Mouse (Mus musculus) left cerebral cortex, postnatal 36 days (tissue): ENCODE measurements around the gene Cdkl2. TPM values are rescaled to one million over a fixed set of nuclear protein-coding genes. Genes with fewer than 3 reads are reported as not detected.

Source experiments
- DNase-seq, 2 experiments: peaks; one replicate each; pipeline ENCODE4 v3.0.0; 2021 to 2022; ENCODE audit warnings: low spot score in 2 of 2, mixed read lengths in 1 of 2
- intact Hi-C: fragments of 180-260 bp; cut with DNase I; formaldehyde crosslinking; loops from one replicate; pipeline ENCODE4 v1.15.1; 2025
- total RNA-seq, 2 experiments: library from RNA; stranded (reverse); gene quantifications; 2 replicates each; pipeline ENCODE4 v1.2.3; 2021

The Cdkl2 gene
- 10 to 100 TPM; 32.7 to 36.5 TPM for total RNA-seq

DNA sequence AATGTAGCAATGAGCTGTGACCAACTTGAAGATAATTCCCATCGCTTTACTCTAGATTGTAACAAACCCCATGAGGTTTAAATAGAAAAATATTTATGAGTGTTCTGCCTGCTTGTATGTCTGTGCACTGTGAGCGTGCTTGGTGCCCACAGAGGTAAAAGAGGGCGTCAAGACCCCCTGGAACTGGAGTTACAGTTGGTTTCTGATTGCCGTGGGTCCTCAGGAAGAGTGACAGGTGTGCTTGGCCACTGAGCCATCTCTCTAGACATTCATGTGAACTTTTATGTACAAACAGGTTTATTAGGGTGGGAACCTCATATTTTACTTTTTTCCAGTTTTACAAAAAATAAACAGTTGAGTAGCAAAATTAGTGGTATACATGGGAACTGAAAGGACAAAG is at the start of gene Cdkl2:
TSS of gene Cdkl2 (minus strand) at position 101 of the 400 bp plus-strand sequence.
- DNase-seq: no peak
- intact Hi-C loops: loop anchor here (2.0 kb wide), 1 partner anchor 39 kb away; the partner anchor contains the start of gene G3bp2

DNA sequence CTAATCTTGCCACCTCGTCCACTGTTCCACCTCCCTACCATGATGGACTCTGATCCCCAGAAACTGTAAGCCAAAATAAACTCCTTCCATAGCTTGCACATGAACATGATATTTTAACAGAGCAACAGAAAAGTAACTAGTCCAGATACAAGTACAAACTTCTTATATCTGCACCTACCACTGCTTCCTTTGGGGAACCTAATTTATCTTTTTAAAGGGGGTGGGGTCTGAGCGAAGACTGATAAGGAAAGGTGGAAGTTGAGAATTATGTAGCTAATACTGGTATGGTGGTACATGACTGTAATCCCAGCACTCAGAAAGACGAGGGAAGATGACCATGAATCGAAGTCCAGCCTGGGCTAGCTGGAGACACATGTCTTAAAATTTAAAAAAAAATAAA is 43.8 kb upstream of the Cdkl2 start:
- intact Hi-C loops: no loop called here
- DNase-seq: no peak

DNA sequence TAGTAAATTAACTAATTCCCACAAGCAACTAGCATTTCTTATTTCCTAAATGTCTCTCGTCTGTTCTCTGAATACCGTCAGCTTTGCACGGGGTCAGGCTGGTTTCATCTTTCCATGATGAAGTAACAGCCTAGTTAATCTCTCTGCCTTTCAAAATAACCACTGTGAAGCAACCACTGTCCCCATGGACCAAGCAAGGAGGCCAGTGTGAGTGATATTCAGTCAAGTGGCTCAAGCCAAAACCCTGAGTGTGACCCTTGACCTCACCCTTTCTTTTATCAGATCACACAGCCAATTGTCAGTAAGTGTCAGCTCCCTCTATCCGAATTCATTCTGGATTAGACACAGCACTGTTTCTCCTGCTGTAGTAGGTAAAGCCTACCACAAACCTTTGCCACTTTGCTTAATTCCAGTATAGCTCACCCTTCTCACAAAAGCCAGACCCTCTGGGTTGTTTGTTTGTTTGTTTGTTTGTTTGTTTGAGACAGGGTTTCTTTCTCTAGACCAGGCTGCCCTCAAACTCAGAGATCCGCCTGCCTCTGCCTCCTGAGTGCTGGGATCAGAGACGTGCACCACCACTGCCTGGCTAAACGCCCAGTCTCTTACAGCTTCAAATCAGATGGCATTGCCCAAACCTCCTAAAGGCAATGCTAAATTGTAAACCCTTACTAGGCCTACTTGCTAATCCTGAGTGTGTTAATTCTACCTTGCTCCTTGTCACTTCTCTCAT is 42.3 kb upstream of the Cdkl2 start:
- DNase-seq: no peak
- intact Hi-C loops: no loop called here

DNA sequence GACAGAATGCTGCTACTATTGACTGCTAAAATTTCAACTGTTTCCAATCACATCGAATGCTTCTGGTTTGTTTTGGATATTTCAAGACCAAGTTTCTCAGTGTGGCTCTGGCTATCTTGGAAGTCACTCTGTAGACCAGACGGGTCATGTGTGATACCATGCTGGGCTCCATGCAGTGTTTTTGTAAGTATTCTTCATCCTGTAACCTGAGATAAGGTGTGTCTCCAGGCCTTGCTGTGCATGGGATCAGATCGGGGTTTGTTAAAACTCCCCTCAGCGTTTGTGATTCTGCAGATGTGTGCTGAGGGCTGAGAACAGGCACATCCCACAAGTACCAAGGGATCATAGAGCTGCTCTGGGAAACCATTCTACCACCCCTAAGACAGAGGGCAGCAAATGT is 41.6 kb upstream of the Cdkl2 start:
- DNase-seq: no peak
- intact Hi-C loops: no loop called here

DNA sequence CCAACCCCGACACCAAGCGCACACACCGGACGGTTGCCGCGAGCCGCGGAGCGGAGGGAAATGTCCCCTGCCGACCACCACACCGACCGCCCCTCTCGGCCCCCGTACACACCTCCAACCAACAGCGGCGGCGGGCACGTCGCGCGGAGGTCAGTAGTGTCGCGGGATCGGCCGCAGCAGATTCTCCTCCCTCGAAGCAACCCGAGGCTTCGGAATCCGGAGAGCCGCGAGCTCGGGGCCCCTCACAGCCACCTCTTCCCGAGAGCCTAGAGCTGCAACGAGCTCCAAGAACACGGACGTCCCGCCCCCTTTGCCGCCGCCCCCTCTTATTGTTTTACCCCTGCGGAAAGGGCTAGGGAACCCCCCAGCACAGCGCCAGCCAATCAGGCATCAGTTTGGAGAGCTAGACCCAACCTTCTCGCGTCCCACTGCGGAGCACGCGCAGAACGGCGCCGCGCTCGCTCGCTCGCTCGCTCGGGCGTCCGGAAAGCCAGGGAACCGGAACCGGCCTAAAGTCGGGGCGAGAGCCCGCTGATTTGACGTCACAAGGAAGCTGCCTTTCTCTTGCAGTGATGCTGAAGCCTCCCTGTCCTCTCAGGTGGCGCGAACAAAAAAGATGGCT is 39.8 kb upstream of the Cdkl2 start, which contains the start of gene G3bp2:
TSS of gene G3bp2 (minus strand) at position 303 of the 622 bp plus-strand sequence.
- intact Hi-C loops: loop anchor here (1.0 to 2.0 kb wide), 3 partner anchors 41 to 120 kb away; partner anchors contain the start of genes Cdkl2, Rchy1 and Uso1
- peak; percentile 96 to 97 for DNase-seq

DNA sequence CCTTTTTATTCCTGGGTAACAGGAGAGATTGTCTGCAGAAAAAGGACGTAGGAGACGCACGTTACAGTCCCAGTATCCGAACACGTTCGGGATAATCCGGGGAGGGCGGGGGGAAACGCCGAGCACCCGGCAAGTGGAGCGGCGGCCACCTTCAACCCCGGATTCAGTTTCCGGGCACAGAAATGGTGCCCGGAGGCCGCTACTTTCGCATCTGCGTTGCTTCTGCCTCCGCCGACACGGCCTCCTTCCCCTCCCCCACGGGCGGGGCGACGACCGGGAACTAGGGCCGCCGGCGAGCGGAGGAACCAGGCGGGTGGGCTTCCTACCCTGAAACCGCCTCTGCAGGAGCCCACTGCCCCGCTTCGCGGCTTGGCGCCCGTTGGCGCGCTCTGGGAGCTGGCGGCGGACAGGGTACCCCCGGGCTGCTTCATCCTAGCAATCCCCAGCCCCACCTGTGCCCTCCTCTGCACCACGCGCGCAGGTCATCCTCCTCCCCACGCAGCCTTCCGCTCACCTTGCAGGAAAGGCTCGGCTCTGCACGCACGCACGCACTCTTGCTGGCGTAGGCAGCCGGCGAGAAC is 39.2 kb upstream of the Cdkl2 start:
- no peak for DNase-seq
- intact Hi-C loops: loop anchor here (1.0 to 2.0 kb wide), 3 partner anchors 40 to 120 kb away; partner anchors contain the start of genes Cdkl2, Rchy1 and Uso1

DNA sequence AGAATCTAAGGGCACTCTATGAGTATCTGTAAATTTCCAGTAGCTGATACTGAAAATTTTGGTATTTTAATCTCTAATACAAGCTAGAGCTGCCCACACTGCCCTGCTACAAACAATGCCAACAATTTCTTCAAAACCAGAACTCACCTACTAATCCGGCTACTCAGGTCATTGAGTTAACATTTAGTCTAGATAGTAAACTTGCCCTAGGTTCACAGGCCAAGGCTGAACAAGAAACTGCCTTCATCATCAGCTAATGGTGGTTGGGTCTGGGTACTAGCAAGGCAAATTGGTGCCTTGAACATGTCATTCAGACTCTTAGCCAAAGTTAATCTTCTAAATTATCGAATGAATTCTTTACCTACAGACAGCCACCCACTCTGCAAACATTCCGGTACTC is 37.6 kb upstream of the Cdkl2 start:
- DNase-seq: no peak
- intact Hi-C loops: no loop called here

DNA sequence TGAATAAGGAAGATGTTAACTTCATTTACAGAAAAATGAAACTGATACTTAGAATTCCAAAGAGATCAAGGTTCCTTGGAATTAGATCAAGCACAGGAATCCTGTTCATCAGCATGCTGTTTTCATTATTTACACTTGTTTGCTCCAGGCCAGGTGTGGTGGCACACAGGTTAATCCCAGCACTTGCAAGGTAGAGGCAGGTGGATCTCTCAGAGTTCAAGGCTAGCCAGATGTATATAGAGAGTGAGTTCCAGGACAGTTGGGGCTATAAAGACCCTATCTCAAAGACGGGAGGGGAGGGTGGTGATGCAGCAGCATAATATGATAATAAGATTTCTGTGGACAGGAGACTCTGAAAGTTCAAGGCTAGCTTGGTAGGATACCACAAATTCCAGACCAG is 36.7 kb upstream of the Cdkl2 start:
- intact Hi-C loops: no loop called here

DNA sequence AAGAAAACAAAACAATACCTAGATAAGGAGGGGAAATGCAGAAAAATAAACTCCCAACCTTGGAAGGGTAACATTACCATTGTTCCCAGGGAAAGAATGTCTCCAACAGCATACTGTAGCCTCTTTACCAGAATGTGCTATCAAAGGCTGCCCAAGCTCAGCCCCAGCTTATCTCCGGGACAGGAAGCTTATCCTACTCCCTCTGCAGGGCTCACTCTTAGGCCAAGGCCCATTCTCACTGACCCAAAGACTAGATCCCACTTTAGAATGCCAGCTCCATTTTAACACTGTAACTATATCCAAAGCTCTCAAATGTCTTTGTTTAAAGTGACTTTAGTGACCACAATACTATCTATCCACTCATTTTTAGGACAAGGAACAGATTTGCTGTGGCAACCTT is 35.6 kb upstream of the Cdkl2 start:
- no peak for DNase-seq
- intact Hi-C loops: no loop called here

More for the DNA sequence above, 36.7 kb upstream of the Cdkl2 start:
- DNase-seq: no peak

DNA sequence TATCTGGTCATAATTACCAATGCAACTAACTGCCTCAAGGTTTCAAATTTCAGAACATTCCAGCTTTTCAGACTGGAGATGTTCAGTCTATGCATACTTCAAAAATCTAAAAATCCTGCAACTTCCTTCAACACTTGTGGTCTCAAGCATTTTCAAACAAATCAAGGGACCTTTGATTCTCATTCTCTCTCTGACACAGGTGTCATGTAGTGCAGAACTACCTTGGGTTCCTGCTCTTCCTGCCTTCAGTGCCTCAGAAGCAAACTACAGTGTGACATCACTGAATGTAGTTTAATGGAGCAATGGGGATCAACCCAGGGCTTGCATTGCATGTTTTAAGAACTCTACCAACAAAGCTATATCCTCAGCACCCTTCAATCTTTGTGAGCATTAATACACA is 35.1 kb upstream of the Cdkl2 start:
- DNase-seq: no peak
- intact Hi-C loops: no loop called here

DNA sequence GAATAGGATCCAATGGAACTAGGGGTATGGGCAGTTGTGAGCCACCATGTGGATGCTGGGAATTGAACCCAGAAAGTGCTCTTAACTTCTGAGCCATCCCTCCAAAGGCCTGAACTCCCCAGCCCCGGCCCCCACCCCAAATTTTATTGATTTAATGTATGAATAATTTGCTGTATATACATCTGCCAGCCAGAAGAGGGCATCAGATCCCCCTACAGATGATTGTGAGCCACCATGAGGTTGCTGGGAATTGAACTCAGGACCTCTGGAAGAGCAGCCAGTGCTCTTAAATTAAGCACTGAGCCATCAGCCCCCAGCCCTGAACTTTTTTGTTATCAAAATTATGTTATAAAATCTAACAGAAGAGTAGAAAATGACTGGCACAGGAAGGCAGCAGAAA is 32.6 kb upstream of the Cdkl2 start:
- intact Hi-C loops: no loop called here
- DNase-seq: no peak

DNA sequence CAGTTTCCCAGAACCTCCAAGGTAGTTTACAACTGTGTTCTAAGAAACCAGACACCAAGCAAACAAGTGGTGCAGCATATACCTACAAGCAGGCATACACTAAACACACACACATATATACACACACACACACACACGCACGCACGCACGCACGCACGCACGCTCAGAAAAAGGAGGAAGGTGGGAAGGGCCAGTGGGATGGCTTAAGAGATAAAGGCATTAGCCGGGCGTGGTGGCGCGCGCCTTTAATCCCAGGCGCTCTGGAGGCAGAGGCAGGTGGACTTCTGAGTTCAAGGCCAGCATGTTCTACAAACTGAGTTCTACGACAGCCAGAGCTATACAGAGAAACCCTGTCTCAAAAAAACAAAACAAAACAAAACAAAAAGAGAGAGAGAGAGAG is 30.4 kb upstream of the Cdkl2 start:
- intact Hi-C loops: no loop called here

DNA sequence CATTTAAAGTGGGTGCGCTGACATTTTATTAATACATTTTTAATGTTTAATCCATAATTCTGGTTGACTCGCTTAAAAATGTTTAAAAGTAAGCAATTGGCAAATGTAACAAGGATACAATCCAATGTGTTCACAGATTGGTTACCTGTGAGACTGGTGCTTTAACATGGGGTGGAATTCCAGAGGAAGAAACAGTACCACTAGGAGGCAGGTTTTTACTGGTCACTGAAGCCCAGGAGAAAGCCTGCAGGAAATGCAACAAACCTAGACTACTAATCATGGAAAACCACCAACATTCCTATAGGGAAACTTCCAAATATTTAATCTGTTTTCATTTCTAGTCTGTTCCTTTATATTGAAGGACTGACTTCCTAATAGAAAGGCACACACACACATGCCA is 19.5 kb upstream of the Cdkl2 start:
- DNase-seq: no peak
- intact Hi-C loops: no loop called here

More for the DNA sequence above, 30.4 kb upstream of the Cdkl2 start:
- DNase-seq: no peak

DNA sequence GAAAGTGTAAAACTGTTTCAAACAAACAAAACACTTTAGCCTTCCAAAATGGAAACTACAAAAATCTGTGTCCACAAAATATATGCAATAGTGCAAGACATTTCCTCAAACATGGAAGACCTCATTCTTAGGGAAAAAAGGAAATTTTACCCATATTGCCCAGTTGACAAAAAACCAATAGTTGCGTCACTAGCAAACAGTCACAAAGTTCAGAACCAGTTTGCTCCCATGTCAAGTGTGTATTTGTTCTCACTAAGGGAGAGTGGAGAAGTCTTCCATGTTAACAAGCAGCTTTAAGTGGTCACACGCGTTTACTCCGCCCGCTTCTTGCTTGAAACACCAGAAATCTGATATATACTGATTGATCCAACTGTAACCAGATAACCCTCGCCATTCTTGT is 9.2 kb upstream of the Cdkl2 start:
- no peak for DNase-seq
- intact Hi-C loops: no loop called here

DNA sequence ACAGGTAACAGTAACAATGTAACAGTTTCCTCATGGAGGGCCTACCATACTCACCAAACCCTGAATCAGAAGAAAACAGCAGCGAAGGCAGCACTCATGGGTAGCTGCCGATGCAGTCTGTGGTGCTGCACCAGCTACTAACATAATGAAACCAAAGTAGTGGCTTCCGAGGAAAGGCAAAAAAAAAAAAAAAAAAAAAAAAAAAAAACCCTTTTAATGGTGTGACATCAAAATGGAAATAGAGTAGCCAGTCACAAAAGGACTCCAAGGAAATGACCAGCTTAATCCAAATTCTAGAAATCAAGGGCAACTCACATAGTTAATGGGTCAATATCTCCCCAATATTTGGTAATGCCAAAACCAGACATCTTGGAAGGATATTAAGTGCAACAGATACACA is 6.7 kb upstream of the Cdkl2 start:
- DNase-seq: no peak
- intact Hi-C loops: loop anchor here (1.0 kb wide), 1 partner anchor 9 kb away; no protein-coding TSS in a partner anchor

DNA sequence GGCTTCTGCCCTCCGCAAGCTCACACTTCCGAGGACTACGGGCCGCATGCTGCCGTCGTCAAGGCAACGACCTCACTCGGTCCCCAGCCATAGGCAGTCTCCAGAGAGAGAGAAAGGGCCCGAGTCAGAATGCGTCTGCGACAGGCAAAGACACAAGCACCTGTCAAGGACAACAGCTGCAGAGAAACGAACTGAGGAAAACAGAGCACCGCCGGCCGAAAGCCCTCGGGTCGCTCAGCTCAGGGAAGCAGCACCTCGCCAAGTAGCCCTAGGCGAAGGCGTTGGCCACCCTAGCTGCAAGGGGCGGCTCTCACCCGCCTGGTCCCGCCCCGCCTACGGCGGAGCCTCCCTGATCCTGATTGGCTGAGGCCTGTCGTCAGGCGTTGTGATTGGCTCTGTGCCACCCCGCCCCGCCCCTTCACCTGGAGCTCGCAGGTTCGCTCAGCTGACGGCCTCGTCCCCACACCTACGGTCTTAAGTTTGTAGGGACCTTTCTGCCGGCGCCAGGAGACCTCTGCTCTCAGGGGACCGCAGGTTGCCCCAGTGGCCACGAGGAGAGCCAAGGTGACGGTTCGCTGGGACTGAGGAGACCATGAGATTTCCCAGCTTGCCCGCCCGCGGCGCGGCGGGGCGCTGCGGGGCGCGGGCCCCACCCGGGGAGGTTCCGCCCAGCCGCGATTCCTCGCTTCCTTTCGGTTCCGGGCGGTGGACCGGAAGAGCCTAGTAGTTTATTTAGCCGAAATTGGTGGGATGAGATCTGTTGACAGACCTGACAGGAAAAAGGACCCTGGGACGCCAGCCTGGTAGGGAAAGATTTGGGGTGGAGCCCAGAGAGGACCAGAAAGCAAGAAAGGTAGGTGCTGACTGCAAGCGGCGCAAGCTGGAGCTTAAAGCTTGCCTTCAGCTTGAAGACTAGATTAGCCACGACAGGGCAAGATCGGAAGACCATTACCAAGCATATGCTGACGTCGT is 1.0 kb downstream of the Cdkl2 start:
- DNase-seq: peak; percentile 97 to 98
- intact Hi-C loops: loop anchor here (2.0 kb wide), 1 partner anchor 40 kb away; the partner anchor contains the start of gene G3bp2

DNA sequence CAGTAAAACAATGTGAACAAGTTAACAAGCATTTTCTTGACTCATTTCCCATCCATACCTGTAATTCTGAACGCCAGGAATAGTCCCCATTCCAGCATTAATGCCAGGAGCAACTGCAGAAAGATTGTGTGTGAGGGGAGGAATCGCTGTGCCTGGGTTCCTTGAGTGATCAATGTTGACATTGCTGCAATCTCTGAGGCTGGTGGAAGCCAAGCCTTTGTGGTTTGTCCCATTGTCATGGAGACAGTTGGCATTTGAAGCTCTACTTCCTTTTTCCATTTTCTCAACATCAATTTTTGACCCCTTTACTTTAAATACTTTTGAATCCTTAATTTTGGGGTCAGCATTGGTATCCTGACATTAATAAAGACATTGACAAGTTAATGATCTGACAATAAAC is 23.7 kb downstream of the Cdkl2 start:
- intact Hi-C loops: no loop called here
- DNase-seq: no peak

DNA sequence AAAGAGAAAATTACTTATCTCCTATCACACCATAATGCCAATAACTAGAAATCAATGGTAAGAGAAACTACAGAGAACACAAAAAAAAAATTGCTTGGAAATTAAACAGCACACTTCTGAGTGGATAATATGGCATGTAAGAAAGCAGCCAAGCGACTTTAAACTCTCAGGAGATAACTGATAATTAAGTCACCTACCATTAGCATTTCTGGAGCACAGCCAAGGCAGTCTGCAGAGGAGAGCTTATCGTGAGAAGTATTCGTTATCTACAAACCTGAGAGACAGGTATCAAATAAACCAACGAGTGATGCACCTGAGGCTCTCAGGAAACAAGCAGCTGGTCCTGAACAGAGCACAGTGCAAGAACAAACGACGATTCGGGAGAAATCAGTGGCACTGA is 31.9 kb downstream of the Cdkl2 start:
- no peak for DNase-seq
- intact Hi-C loops: no loop called here

DNA sequence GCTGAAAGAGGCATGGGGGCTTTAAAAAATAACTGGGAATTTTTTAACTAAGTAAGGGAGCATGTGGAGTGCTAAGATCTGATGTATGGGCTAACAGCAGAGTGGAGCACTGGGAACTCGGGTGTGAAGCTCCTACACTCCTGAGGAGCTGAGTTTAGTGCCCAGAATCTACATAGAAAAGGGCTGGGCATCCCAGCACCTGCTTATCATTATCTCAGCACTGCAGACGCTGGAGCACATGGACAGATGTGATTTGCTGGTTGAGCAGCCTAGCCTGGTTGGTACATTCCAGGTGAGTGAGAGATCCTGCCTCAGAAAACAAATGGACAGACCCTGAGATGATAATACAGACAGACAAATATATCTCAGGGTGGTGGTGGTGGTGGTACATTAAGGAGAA is 33.9 kb downstream of the Cdkl2 start:
- intact Hi-C loops: no loop called here
- DNase-seq: no peak
